Mouse (Mus musculus) neural tube, embryonic 10.5 days (tissue): ENCODE results near the gene Cxcl15.
A peak's percentile ranks its signal among the peaks of the same experiment; 100 is the strongest.

ENCODE experiments used
- DNase-seq: peaks from one replicate; pipeline ENCODE4 v3.0.0-alpha.2; 2017; ENCODE audit warnings: low spot score; ENCODE audit errors: extremely low spot score

The Cxcl15 gene

GRCm38 (mm10) chr5:90794195-90794625 lies at the start of gene Cxcl15:
TSS of gene Cxcl15 (plus strand) at chr5:90794534.
- DNase-seq: no peak

- no peak for DNase-seq
These were observed 40.4 kb upstream of the Cxcl15 start for GRCm38 (mm10) chr5:90753934-90754333.

GRCm38 (mm10) chr5:90758020-90758605 lies 36.2 kb upstream of the Cxcl15 start:
- DNase-seq: no peak

- peak; percentile 33 for DNase-seq
These were observed 35.0 kb upstream of the Cxcl15 start, which contains the start of gene Cxcl5 for GRCm38 (mm10) chr5:90759077-90760065. TSS of gene Cxcl5 (plus strand) at chr5:90759360.

GRCm38 (mm10) chr5:90760303-90760702 lies 34.0 kb upstream of the Cxcl15 start:
- no peak for DNase-seq

- DNase-seq: no peak
These were observed 33.5 kb upstream of the Cxcl15 start for GRCm38 (mm10) chr5:90760844-90761243.

GRCm38 (mm10) chr5:90761834-90762233 lies 32.5 kb upstream of the Cxcl15 start:
- no peak for DNase-seq

- DNase-seq: no peak
These were observed 30.2 kb upstream of the Cxcl15 start for GRCm38 (mm10) chr5:90763912-90764665.

- no peak for DNase-seq
These were observed 28.3 kb upstream of the Cxcl15 start for GRCm38 (mm10) chr5:90765821-90766606.

GRCm38 (mm10) chr5:90768218-90768617 lies 26.1 kb upstream of the Cxcl15 start, which contains the start of gene Ppbp:
TSS of gene Ppbp (plus strand) at chr5:90768518.
- no peak for DNase-seq

- DNase-seq: no peak
These were observed 23.0 kb upstream of the Cxcl15 start for GRCm38 (mm10) chr5:90771369-90771768.

- DNase-seq: no peak
These were observed 22.3 kb upstream of the Cxcl15 start, which contains the start of gene Pf4 for GRCm38 (mm10) chr5:90771880-90772653. TSS of gene Pf4 (plus strand) at chr5:90772435.

- DNase-seq: no peak
These were observed 18.8 kb upstream of the Cxcl15 start for GRCm38 (mm10) chr5:90775562-90775961.

- DNase-seq: no peak
These were observed 16.7 kb upstream of the Cxcl15 start for GRCm38 (mm10) chr5:90777621-90778020.

- DNase-seq: no peak
These were observed 15.5 kb upstream of the Cxcl15 start for GRCm38 (mm10) chr5:90778856-90779255.

- DNase-seq: no peak
These were observed 10.6 kb upstream of the Cxcl15 start for GRCm38 (mm10) chr5:90783697-90784096.

GRCm38 (mm10) chr5:90785659-90786588 lies 8.4 kb upstream of the Cxcl15 start, which contains the start of gene Cxcl3:
TSS of gene Cxcl3 (plus strand) at chr5:90786103.
- peak; percentile 49 for DNase-seq

- no peak for DNase-seq
These were observed 6.2 kb upstream of the Cxcl15 start for GRCm38 (mm10) chr5:90788114-90788513.
